Mouse (Mus musculus) kidney, embryonic 14.5 days (tissue): ENCODE results near the gene Sestd1. TPM values are rescaled to one million over a fixed set of nuclear protein-coding genes. Genes with fewer than 3 reads are reported as not detected.

ENCODE experiments used
- ATAC-seq: fragments of 200-750 bp; cut with Nextera tagmentation; 2 replicates; pipeline ENCODE4 v1.8.0; 2017; ENCODE audit warnings: moderate number of reproducible peaks, mild to moderate bottlenecking, moderate TSS enrichment, moderate library complexity; ENCODE audit not compliant: low FRiP score, low TSS enrichment
- H3K27ac ChIP-seq: fragments of 300-500 bp; sonication (generic); 2 replicates; pipeline ENCODE4 v1.5.1; 2014; ENCODE audit warnings: low read depth, mild to moderate bottlenecking, low read length, moderate library complexity, mixed read lengths
- H3K27me3 ChIP-seq: fragments of 300-500 bp; sonication (generic); 2 replicates; pipeline ENCODE4 v1.6.1; 2014; ENCODE audit warnings: mild to moderate bottlenecking, low read length; ENCODE audit not compliant: control insufficient read depth, insufficient read depth
- H3K36me3 ChIP-seq: fragments of 300-500 bp; sonication (generic); 2 replicates; pipeline ENCODE4 v1.6.1; 2014; ENCODE audit warnings: low read length, mixed read lengths; ENCODE audit not compliant: control insufficient read depth, insufficient read depth
- H3K4me1 ChIP-seq: fragments of 300-500 bp; sonication (generic); 2 replicates; pipeline ENCODE4 v1.6.1; 2014; ENCODE audit warnings: low read length, mixed read lengths; ENCODE audit not compliant: control insufficient read depth, insufficient read depth
- H3K4me2 ChIP-seq: fragments of 300-500 bp; sonication (generic); replicated peaks from 2 replicates; pipeline ENCODE4 v1.6.1; 2014; ENCODE audit warnings: low read depth, mild to moderate bottlenecking, low read length
- H3K4me3 ChIP-seq: fragments of 300-500 bp; sonication (generic); 2 replicates; pipeline ENCODE4 v1.5.1; 2014; ENCODE audit warnings: mild to moderate bottlenecking, low read length
- H3K9ac ChIP-seq: fragments of 300-500 bp; sonication (generic); 2 replicates; pipeline ENCODE4 v1.6.1; 2014; ENCODE audit warnings: low read depth, mild to moderate bottlenecking, low read length, moderate library complexity
- H3K9me3 ChIP-seq: fragments of 300-500 bp; sonication (generic); 2 replicates; pipeline ENCODE4 v1.6.1; 2016; ENCODE audit warnings: low read length; ENCODE audit not compliant: control insufficient read depth
- WGBS: fragments of 180-500 bp; shearing (Covaris S2); extraction: QIAGEN DNeasy Blood & Tissue Kit; methylation state at CpG from one replicate; pipeline ENCODE4 v1.1.7; 2014; 5-methylcytosine and 5-hydroxymethylcytosine counted together
- polyA plus RNA-seq: library from polyadenylated mRNA; unstranded; fragments of >200 nt; fragmentation: Nextera tagmentation; extraction: Ambion mirVana; gene quantifications from 2 replicates; pipeline ENCODE4 v1.2.1, GENCODE M21; 2014

The Sestd1 gene
- polyA plus RNA-seq, 1 experiment from 2014 or later, result 37.6 TPM

GRCm38 (mm10) chr2:77134906-77135305 lies 145.5 kb downstream of the Sestd1 start:
- H3K27me3 ChIP-seq, result no peaks in the 10 kb centered on the region
- no peak overlapping the region for H3K4me2 ChIP-seq
- H3K4me1 ChIP-seq, result no peaks in the 10 kb centered on the region; the same call in 1 of the 2 replicates
- H3K9ac ChIP-seq, result no peak overlapping the region
- WGBS, result 28% methylated on average over 1 of the region's 1 CpGs
- H3K4me3 ChIP-seq, result no peak overlapping the region
- no peaks in the 10 kb centered on the region for H3K36me3 ChIP-seq
- H3K9me3 ChIP-seq, result no peaks in the 10 kb centered on the region
- H3K27ac ChIP-seq, result no peak overlapping the region
- ATAC-seq, result no peak

DNA sequence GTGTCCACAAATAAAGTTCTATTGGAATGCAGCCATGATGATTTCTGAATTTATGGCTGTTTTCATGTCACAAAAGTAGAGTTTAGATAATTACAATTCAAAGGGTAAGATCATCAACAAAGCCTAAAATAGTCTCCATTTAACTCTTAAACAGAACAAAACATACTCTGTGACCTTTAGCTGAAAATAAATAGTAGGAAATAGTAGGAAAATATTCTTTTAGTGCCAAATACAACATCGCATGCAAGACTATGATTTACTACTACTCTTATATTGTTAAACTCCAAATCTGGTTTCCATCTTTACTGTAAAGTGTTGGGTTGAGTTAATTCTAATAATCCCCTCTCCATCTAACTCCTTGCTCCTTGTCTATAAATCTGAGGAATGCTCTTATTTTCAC lies 147.0 kb downstream of the Sestd1 start:
- Histone ChIP-seq H3K4me1 (no peaks in the 10 kb centered on the region; the same call in 1 of the 2 replicates), H3K9me3 (no peaks in the 10 kb centered on the region), H3K9ac (no peak overlapping the region), H3K27ac (no peak overlapping the region), H3K4me3 (no peak overlapping the region), H3K4me2 (no peak overlapping the region), H3K36me3 (no peaks in the 10 kb centered on the region), H3K27me3 (no peaks in the 10 kb centered on the region)
- 66% methylated on average over 1 of the region's 1 CpGs for WGBS
- no peak for ATAC-seq

Other genes starting within 250 kb of the Sestd1 start
- 5.6 and 13.6 TPM in 2 replicates for gene Ccdc141, start 110.0 kb downstream of the Sestd1 start, polyA plus RNA-seq